Mouse (Mus musculus): ENCODE measurements around the gene Ate1. TPM values are rescaled to one million over a fixed set of nuclear protein-coding genes. Genes with fewer than 3 reads are reported as not detected.

Ate1 gene
- polyA plus RNA-seq, 1 experiment: 3.3 TPM

DNA sequence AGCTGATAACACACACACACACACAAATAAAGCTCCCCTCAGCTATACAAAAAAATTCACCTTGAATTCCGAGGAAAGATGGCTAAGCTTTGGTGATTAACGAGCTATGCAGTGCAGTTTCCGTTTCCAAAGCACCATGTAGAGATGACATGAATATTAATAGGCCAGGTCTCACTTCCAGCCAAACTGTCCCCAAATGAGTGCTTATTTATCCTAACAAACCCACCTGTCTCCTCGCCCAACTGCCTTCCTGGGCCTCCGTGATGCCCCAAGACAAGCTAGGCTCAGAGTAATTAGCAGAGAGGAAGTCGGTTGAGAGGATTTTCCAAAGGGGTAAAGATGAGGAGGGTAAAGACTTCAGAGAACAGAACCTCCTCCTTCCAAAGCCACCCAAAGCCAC, 49.1 kb downstream of the Ate1 start:
- no peaks in the 10 kb centered on the region for H3K27me3 ChIP-seq (ENCODE audit: control insufficient read depth, insufficient read depth, low read length)
- no peak overlapping the region for H3K4me3 ChIP-seq (ENCODE audit: low read depth, low read length)
- no peak overlapping the region for H3K27ac ChIP-seq (ENCODE audit: insufficient read depth, low read depth, low read length)
- peaks cover 7% of the 10 kb centered on the region; the same call in 1 of the 2 replicates for H3K36me3 ChIP-seq (ENCODE audit: control insufficient read depth, insufficient read depth, low read length)
- TF ChIP-seq POLR2A (IDR thresholded peaks at IDR 0.05; ENCODE audit: low read depth, low read length): no peak
- no peak for TF ChIP-seq CTCF (IDR thresholded peaks at IDR 0.05; ENCODE audit: extremely low read depth, insufficient read length, insufficient replicate concordance, low read depth, low read length)
- H3K4me1 ChIP-seq (ENCODE audit: control insufficient read depth, insufficient read depth, insufficient read length, low read length): no peaks in the 10 kb centered on the region
- WGBS: 79% methylated on average over 6 of the region's 6 CpGs

DNA sequence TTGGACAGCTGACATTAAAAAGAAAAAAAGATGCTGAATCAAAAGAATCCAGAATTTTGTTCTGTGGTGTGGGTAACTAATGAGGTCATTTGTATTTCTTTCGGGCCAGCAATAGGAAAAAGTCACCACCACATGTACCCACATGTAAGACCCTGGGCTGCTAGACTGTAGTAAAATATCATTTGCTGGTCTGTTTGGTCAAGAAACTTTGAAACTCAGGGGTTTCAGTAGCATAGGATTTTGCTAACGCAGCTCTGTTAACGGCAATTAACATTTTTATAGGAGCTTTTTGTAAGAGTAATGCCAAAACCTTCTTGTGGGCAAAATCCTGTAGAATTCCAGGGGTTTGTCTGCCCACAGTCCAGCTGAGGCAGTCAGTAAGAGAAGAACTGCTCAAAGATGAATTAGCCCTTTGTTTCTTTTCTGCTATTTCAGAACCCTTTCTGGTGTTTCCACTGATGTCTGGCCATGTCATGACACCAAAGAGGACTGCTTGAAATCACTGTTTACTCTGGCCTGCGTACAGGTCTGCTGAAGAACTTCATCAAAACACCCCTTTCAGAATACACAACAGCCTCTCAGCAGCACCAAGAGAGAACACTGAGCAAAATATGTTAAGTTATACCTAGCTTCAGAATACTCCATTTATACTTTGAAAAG, 64.5 kb downstream of the Ate1 start:
- no peak overlapping the region for H3K4me3 ChIP-seq (ENCODE audit: low read depth, low read length)
- TF ChIP-seq POLR2A (IDR thresholded peaks at IDR 0.05; ENCODE audit: low read depth, low read length): no peak
- TF ChIP-seq CTCF (IDR thresholded peaks at IDR 0.05; ENCODE audit: extremely low read depth, insufficient read length, insufficient replicate concordance, low read depth, low read length): no peak
- no peaks in the 10 kb centered on the region for H3K4me1 ChIP-seq (ENCODE audit: control insufficient read depth, insufficient read depth, insufficient read length, low read length)
- H3K27ac ChIP-seq (ENCODE audit: insufficient read depth, low read depth, low read length): no peak overlapping the region
- WGBS: 87% methylated on average over 4 of the region's 4 CpGs
- H3K27me3 ChIP-seq (ENCODE audit: control insufficient read depth, insufficient read depth, low read length): no peaks in the 10 kb centered on the region
- H3K36me3 ChIP-seq (ENCODE audit: control insufficient read depth, insufficient read depth, low read length): peaks cover 24% of the 10 kb centered on the region

GRCm38 (mm10) chr7:130454226-130454625, 65.9 kb downstream of the Ate1 start:
- Histone ChIP-seq H3K27me3 (ENCODE audit: control insufficient read depth, insufficient read depth, low read length) (no peaks in the 10 kb centered on the region), H3K4me3 (ENCODE audit: low read depth, low read length) (no peak overlapping the region), H3K36me3 (ENCODE audit: control insufficient read depth, insufficient read depth, low read length) (peaks cover 27% of the 10 kb centered on the region), H3K4me1 (ENCODE audit: control insufficient read depth, insufficient read depth, insufficient read length, low read length) (no peaks in the 10 kb centered on the region), H3K27ac (ENCODE audit: insufficient read depth, low read depth, low read length) (no peak overlapping the region)
- no peak for TF ChIP-seq CTCF (IDR thresholded peaks at IDR 0.05; ENCODE audit: extremely low read depth, insufficient read length, insufficient replicate concordance, low read depth, low read length)
- no peak for TF ChIP-seq POLR2A (IDR thresholded peaks at IDR 0.05; ENCODE audit: low read depth, low read length)
- 45% methylated on average over 3 of the region's 3 CpGs for WGBS

DNA sequence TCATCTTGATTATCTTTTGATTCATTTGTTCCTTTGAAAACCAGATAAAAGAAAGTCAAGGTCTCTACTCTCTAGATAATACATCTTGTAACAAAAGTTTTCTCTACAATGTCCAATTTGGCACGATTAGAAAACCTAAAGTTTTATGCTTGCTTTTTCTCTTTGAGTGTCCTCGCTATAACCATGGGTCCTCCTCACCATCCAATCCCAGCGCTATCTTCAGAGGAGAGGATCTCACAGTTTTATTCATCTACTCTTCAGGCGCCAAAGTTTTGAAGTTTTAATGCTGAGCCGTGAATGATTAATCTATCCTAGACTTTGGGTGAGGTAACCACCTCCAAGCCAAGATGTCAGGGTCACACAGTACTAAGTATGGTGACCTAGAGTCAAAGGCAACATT, 84.4 kb downstream of the Ate1 start:
- Histone ChIP-seq H3K36me3 (ENCODE audit: control insufficient read depth, insufficient read depth, low read length) (peaks cover 2% of the 10 kb centered on the region; the same call in 1 of the 2 replicates), H3K27ac (ENCODE audit: insufficient read depth, low read depth, low read length) (no peak overlapping the region), H3K4me1 (ENCODE audit: control insufficient read depth, insufficient read depth, insufficient read length, low read length) (peaks cover 5% of the 10 kb centered on the region; the same call in 1 of the 2 replicates), H3K27me3 (ENCODE audit: control insufficient read depth, insufficient read depth, low read length) (no peaks in the 10 kb centered on the region), H3K4me3 (ENCODE audit: low read depth, low read length) (no peak overlapping the region)
- no peak for TF ChIP-seq POLR2A (IDR thresholded peaks at IDR 0.05; ENCODE audit: low read depth, low read length)
- no peak for TF ChIP-seq CTCF (IDR thresholded peaks at IDR 0.05; ENCODE audit: extremely low read depth, insufficient read length, insufficient replicate concordance, low read depth, low read length)
- WGBS: 83% methylated on average over 5 of the region's 5 CpGs

GRCm38 (mm10) chr7:130432141-130432540, 88.0 kb downstream of the Ate1 start:
- no peak overlapping the region for H3K27ac ChIP-seq (ENCODE audit: insufficient read depth, low read depth, low read length)
- 90% methylated on average over 2 of the region's 2 CpGs for WGBS
- H3K36me3 ChIP-seq (ENCODE audit: control insufficient read depth, insufficient read depth, low read length): peaks cover 2% of the 10 kb centered on the region; the same call in 1 of the 2 replicates
- peaks cover 5% of the 10 kb centered on the region; the same call in 1 of the 2 replicates for H3K4me1 ChIP-seq (ENCODE audit: control insufficient read depth, insufficient read depth, insufficient read length, low read length)
- no peaks in the 10 kb centered on the region for H3K27me3 ChIP-seq (ENCODE audit: control insufficient read depth, insufficient read depth, low read length)
- TF ChIP-seq CTCF (IDR thresholded peaks at IDR 0.05; ENCODE audit: extremely low read depth, insufficient read length, insufficient replicate concordance, low read depth, low read length) (no peak), POLR2A (IDR thresholded peaks at IDR 0.05; ENCODE audit: low read depth, low read length) (no peak)
- H3K4me3 ChIP-seq (ENCODE audit: low read depth, low read length): no peak overlapping the region

- Histone ChIP-seq H3K4me1 (ENCODE audit: control insufficient read depth, insufficient read depth, insufficient read length, low read length) (no peaks in the 10 kb centered on the region), H3K4me3 (ENCODE audit: low read depth, low read length) (no peak overlapping the region), H3K27ac (ENCODE audit: insufficient read depth, low read depth, low read length) (no peak overlapping the region), H3K27me3 (ENCODE audit: control insufficient read depth, insufficient read depth, low read length) (no peaks in the 10 kb centered on the region), H3K36me3 (ENCODE audit: control insufficient read depth, insufficient read depth, low read length) (peaks cover 2% of the 10 kb centered on the region; the same call in 1 of the 2 replicates)
- TF ChIP-seq POLR2A (IDR thresholded peaks at IDR 0.05; ENCODE audit: low read depth, low read length) (no peak), CTCF (IDR thresholded peaks at IDR 0.05; ENCODE audit: extremely low read depth, insufficient read length, insufficient replicate concordance, low read depth, low read length) (no peak)
- WGBS: 57% methylated on average over 5 of the region's 5 CpGs
Observed at GRCm38 (mm10) chr7:130426586-130426985, 93.6 kb downstream of the Ate1 start.

DNA sequence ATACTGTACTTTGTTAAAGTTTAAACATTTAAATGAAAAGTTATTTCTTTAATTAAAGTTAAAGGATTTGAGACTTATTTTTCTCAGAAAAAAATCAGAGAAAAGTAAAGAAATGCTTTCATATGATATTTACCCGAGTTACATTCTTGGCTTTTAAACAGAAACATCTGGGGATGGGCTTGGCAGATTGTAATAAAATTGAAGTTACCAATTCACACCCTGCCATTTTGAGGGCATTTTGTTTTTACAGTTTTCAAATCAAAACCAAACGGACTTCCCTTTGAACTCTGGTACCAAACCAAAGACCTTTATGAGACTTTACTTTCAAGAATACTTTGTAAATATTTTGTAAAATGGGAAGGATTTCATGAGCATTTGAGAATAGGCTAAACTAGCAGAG, 94.2 kb downstream of the Ate1 start:
- no peak overlapping the region for H3K4me3 ChIP-seq (ENCODE audit: low read depth, low read length)
- 71% methylated on average over 2 of the region's 2 CpGs for WGBS
- TF ChIP-seq CTCF (IDR thresholded peaks at IDR 0.05; ENCODE audit: extremely low read depth, insufficient read length, insufficient replicate concordance, low read depth, low read length): no peak
- no peaks in the 10 kb centered on the region for H3K27me3 ChIP-seq (ENCODE audit: control insufficient read depth, insufficient read depth, low read length)
- H3K27ac ChIP-seq (ENCODE audit: insufficient read depth, low read depth, low read length): no peak overlapping the region
- H3K36me3 ChIP-seq (ENCODE audit: control insufficient read depth, insufficient read depth, low read length): peaks cover 2% of the 10 kb centered on the region; the same call in 1 of the 2 replicates
- H3K4me1 ChIP-seq (ENCODE audit: control insufficient read depth, insufficient read depth, insufficient read length, low read length): no peaks in the 10 kb centered on the region

Measured in small intestine, adult 2 months (tissue).